Mouse (Mus musculus) liver, embryonic 14.5 days (tissue): ENCODE measurements at regions not wholly inside any gene's neighbourhood (a gene's known extent, or its start where the extent isn't known, plus 50 kb on each side); places are given as distances from the start of the nearest gene placed in this dataset.

ENCODE experiments used
- ATAC-seq: fragments of 200-750 bp; cut with Nextera tagmentation; 2 replicates; pipeline ENCODE4 v1.8.0; 2017; ENCODE audit warnings: moderate number of reproducible peaks, mild to moderate bottlenecking, moderate library complexity; ENCODE audit not compliant: insufficient read depth
- DNase-seq, 3 experiments: peaks; one replicate each; pipeline ENCODE4 v3.0.0-alpha.2; 2012 to 2013; ENCODE audit warnings: low read depth in 3 of 3, low spot score in 3 of 3
- H3K27ac ChIP-seq: fragments of 300-500 bp; sonication (generic); 2 replicates; pipeline ENCODE4 v1.5.1; 2014; ENCODE audit warnings: moderate library complexity, mild to moderate bottlenecking, control low read depth, inconsistent platforms
- H3K27me3 ChIP-seq: fragments of 300-500 bp; sonication (generic); 2 replicates; pipeline ENCODE4 v1.6.1; 2014; ENCODE audit warnings: mild to moderate bottlenecking, low read length, moderate library complexity; ENCODE audit not compliant: control insufficient read depth, insufficient read depth
- H3K36me3 ChIP-seq: fragments of 300-500 bp; sonication (generic); replicated peaks from 2 replicates; pipeline ENCODE4 v1.6.1; 2014; ENCODE audit warnings: low read depth; ENCODE audit not compliant: control insufficient read depth, insufficient read depth
- H3K4me1 ChIP-seq, 2 experiments: fragments of 200-500 bp in 1 of 2; fragments of 300-500 bp in 1 of 2; sonication (generic) in 1 of 2; replicated peaks; 2 replicates each; pipeline ENCODE4 v1.6.1; 2012 to 2014; ENCODE audit warnings: antibody characterized with exemption in 1 of 2, inconsistent platforms in 1 of 2, low read length in 1 of 2; ENCODE audit not compliant: control insufficient read depth in 2 of 2, insufficient read depth in 2 of 2
- H3K4me2 ChIP-seq: fragments of 300-500 bp; sonication (generic); 2 replicates; pipeline ENCODE4 v1.6.1; 2014; ENCODE audit warnings: low read depth, mild to moderate bottlenecking, control low read depth, moderate library complexity
- H3K4me3 ChIP-seq, 2 experiments: fragments of 200-500 bp in 1 of 2; fragments of 300-500 bp in 1 of 2; sonication (generic) in 1 of 2; 2 replicates each; pipeline ENCODE4 v1.5.1; 2012 to 2014; ENCODE audit warnings: low read depth in 2 of 2, low read length in 2 of 2, mild to moderate bottlenecking in 2 of 2, control low read depth in 1 of 2, inconsistent platforms in 1 of 2, moderate library complexity in 1 of 2; ENCODE audit not compliant: insufficient read depth in 1 of 2
- H3K9ac ChIP-seq: fragments of 300-500 bp; sonication (generic); replicated peaks from 2 replicates; pipeline ENCODE4 v1.6.1; 2014; ENCODE audit warnings: mild to moderate bottlenecking, control low read depth, moderate library complexity
- H3K9me3 ChIP-seq: fragments of 300-500 bp; sonication (generic); 2 replicates; pipeline ENCODE4 v1.6.1; 2016; ENCODE audit warnings: low read length, mixed read lengths; ENCODE audit not compliant: control insufficient read depth
- CTCF ChIP-seq: IDR thresholded peaks from 2 replicates; pipeline ENCODE4 v1.5.1; 2016; ENCODE audit warnings: antibody characterized with exemption, low read depth, control low read depth
- EP300 ChIP-seq: IDR thresholded peaks from 2 replicates; pipeline ENCODE4 v1.6.1; 2016; ENCODE audit warnings: antibody characterized with exemption, low read depth
- WGBS: fragments of 180-500 bp; shearing (Covaris S2); extraction: QIAGEN DNeasy Blood & Tissue Kit; methylation state at CpG from one replicate; pipeline ENCODE4 v1.1.7; 2014; ENCODE audit not compliant: insufficient replicate concordance; 5-methylcytosine and 5-hydroxymethylcytosine counted together

GRCm38 (mm10) chr9:112678866-112679265, 443.1 kb upstream of the Arpp21 start:
- Histone ChIP-seq H3K27me3 (no peaks in the 10 kb centered on the region), H3K36me3 (no peaks in the 10 kb centered on the region), H3K27ac (no peak overlapping the region), H3K4me3 (no peak overlapping the region), H3K9me3 (no peaks in the 10 kb centered on the region), H3K4me1 (no peaks in the 10 kb centered on the region), H3K4me2 (no peak overlapping the region), H3K9ac (no peak overlapping the region)
- TF ChIP-seq CTCF: no peak
- 29% methylated on average over 1 of the region's 1 CpGs for WGBS
- ATAC-seq: no peak
- no peak for DNase-seq

- H3K27ac ChIP-seq: no peak overlapping the region
- no peaks in the 10 kb centered on the region for H3K9me3 ChIP-seq
- 48% methylated on average over 5 of the region's 5 CpGs for WGBS
- DNase-seq (no peak), ATAC-seq (no peak)
- no peak overlapping the region for H3K4me3 ChIP-seq
- no peaks in the 10 kb centered on the region for H3K4me1 ChIP-seq
- H3K4me2 ChIP-seq: no peak overlapping the region
- no peaks in the 10 kb centered on the region for H3K36me3 ChIP-seq
- TF ChIP-seq CTCF (no peak), EP300 (no peak)
- no peak overlapping the region for H3K9ac ChIP-seq
- H3K27me3 ChIP-seq: no peaks in the 10 kb centered on the region
Observed at GRCm38 (mm10) chr9:112675232-112675631, 439.5 kb upstream of the Arpp21 start.
